Mouse (Mus musculus): ENCODE measurements around the gene Dppa4.

Gene Dppa4

GRCm38 (mm10) chr16:48328420-48328819, 44.9 kb downstream of the Dppa4 start:
- no peak for DNase-seq

- no peak for DNase-seq
Measured at GRCm38 (mm10) chr16:48331822-48332221, 48.3 kb downstream of the Dppa4 start.

- DNase-seq, result no peak
Measured at GRCm38 (mm10) chr16:48335326-48335725, 51.8 kb downstream of the Dppa4 start.

Measured in lung, postnatal 36 days (tissue).